Mouse (Mus musculus): ENCODE measurements at regions not wholly inside any gene's neighbourhood (a gene's known extent, or its start where the extent isn't known, plus 50 kb on each side); places are given as distances from the start of the nearest gene placed in this dataset.

- DNase-seq (ENCODE audit: low spot score in 2 of 2) = no peak
These were observed 309.5 kb upstream of the Slc30a5 start for GRCm38 (mm10) chr13:101142761-101143160.

- no peak for DNase-seq (ENCODE audit: low spot score in 2 of 2)
These were observed 309.0 kb upstream of the Slc30a5 start for GRCm38 (mm10) chr13:101142104-101142735.

DNA sequence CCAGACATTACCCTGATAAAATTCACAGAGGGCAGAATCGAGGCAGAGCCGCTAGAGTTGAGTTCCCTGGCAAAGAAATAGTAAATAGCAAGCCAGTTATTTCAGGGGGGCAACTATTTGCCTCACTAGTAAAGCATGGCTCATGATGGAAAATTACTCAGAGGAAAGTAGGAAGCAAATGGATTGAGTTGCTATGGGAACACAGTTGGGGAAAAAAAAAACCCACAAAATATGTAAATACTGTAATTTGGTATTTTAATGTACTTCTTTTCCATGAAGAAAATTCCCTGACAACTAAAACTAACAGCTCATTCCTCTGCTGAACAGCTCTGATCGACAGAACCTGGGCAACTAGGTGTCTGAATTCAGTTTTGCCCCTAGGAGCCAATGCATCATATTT lies 296.2 kb upstream of the Slc30a5 start:
- DNase-seq (ENCODE audit: low spot score in 2 of 2) = peak in 1 of 2 experiments; percentile 18

DNA sequence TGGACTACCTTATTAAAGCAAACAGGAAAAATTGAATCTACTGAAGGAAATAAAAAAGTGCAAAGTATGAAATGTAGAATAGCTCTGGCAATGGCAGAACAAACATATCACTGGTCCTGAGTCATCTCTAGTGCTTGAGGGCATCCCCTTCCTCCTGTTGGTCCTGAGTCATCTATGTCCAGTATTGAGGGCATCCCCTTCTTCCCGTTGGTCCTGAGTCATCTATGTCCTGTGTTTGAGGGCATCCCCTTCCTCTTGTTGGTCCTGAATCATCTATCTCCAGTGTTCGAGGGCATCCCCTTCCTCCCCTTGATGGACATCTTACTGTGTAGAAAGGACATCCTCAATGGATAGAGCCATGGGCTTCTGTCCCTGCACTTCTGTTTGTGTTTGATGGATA lies 294.6 kb upstream of the Slc30a5 start:
- no peak for DNase-seq (ENCODE audit: low spot score in 2 of 2)

GRCm38 (mm10) chr13:101127262-101127661 lies 294.0 kb upstream of the Slc30a5 start:
- no peak for DNase-seq (ENCODE audit: low spot score in 2 of 2)

DNA sequence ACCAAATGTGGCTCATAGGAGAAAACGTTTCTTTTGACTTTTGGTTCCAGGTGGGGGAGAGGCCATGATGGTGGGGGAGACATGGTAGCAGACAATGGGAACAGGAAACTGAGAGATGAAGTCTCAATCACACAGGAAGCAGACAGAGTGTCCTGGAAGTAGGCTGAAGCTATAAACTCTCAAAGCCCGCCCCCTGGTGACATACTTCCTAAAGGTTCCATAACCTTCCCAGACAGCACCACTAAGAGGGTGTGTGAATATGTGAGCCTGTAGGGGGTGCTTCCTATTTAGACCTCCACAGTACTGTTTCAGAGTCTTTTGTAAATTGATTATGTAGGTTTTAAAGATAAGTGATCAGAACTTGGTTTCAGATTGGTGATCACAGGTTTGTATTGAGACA lies 284.1 kb upstream of the Slc30a5 start:
- DNase-seq (ENCODE audit: low spot score in 2 of 2) = no peak

DNA sequence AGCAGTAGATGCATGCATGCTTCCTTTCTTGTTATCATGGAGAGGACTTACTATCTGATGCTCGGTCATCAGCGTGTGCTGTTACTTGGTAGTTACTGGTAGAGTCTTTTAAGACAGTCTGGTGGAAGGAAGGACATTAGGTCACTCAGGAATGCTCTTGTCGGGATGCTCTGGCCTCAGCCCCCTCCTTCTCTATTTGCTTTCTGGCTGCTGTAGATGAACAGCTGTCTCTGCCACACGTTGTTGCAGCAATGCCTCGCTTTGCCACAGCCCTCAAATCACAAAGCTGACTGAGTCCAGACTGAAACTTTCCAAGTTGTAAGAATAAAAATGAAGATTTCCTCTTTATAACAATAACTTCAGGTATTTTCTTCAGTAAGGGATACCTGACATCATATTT lies 282.1 kb upstream of the Slc30a5 start:
- no peak for DNase-seq (ENCODE audit: low spot score in 2 of 2)

DNA sequence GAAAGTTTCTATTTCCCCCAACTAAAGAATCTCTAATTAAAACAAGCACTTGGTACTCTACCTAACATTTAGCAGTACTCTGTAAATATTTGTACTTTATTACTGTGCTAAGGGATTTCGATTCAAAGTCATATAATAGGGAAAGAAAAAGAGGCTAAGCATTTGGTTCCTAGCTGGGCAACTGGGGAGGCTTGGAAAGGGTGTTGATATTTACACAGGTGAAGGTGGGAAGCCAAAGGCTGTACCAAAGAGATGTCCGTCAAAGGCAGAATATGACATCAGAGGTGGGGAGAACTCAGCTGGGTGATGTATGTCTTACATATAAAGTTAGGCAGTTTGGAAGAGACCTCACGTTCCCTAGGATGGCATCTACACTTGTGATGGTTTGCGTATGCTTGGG lies 278.9 kb upstream of the Slc30a5 start:
- no peak for DNase-seq (ENCODE audit: low spot score in 2 of 2)

DNA sequence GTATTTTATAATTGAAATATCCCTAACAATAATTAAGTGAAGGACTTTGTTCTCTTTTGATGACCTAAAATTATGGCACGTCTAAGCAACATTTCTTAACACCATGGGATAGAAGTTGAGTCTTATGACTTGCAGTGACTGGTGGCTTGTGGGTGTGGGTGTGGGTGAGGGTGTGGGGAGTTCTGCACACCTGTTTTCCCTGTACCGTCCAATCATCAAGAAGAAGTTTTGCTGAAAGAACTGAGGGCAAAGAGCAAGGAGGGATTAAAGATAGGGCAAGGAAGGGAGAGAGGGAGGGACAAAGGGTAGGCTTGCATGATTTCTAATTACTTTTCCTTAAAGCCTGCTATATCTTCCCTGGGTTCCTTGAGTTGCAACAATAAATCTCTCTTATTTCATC lies 278.5 kb upstream of the Slc30a5 start:
- no peak for DNase-seq (ENCODE audit: low spot score in 2 of 2)

- no peak for DNase-seq (ENCODE audit: low spot score in 2 of 2)
These were observed 267.4 kb upstream of the Slc30a5 start for GRCm38 (mm10) chr13:101100621-101101020.

DNA sequence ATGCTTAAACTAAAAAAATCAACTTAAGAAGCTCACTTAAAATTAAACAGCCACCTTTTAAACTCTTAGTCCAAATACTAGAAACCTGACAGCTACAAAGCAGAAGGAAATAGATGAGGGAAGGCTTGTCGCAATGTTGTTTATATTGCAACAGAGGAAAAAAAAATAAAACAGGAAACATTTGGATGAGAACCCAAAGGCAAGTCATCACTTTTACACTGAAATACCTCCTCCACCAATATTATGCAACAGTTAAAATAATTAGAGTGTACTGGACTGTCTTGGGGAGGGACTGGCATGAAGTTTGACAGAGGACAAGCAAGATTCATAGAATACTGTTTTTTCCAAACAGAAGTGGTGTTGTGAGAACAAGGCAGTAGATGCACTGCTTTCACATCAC lies 263.6 kb upstream of the Slc30a5 start:
- DNase-seq (ENCODE audit: low spot score in 2 of 2) = no peak

GRCm38 (mm10) chr13:101096221-101096620 lies 263.0 kb upstream of the Slc30a5 start:
- DNase-seq (ENCODE audit: low spot score in 2 of 2) = no peak

DNA sequence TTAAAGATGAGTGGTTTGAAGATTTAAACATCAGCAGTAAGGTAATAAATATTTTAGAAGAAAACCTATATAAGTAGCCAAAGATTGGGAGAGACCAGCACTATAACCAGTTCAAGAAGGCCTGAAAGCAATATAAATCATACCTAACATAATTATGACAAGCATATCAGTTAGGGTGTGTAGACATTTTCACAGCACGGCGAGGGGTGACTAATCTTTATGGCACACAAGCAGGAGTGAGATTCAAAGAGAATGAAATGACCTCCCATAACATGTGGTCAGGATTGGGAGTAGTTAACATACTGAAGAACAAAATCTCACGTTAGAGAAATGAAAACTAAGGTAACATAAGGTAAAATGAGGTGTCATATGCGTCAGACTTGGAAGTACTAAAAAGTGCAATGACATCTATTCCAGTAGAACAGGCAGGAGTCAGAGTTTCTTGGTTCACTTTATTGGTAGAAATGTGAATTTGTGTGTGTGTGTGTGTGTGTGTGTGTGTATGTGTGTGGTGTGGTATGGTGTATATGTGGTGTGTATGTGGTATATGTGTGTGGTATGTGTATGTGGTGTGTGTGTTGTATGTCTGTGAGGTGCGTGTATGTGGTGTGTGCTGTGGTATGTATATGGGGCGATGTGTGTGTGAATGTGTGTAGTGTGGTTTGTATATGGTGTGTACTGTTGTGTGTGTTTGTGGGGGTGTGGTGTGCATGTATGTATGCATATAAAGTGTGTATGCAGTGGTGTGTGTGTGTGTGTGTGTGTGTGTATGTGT lies 262.0 kb upstream of the Slc30a5 start:
- DNase-seq (ENCODE audit: low spot score in 2 of 2) = no peak

GRCm38 (mm10) chr13:101092743-101093131 lies 259.5 kb upstream of the Slc30a5 start:
- no peak for DNase-seq (ENCODE audit: low spot score in 2 of 2)

GRCm38 (mm10) chr13:101092033-101092742 lies 259.0 kb upstream of the Slc30a5 start:
- peak; percentile 14 to 40 for DNase-seq (ENCODE audit: low spot score in 2 of 2)

DNA sequence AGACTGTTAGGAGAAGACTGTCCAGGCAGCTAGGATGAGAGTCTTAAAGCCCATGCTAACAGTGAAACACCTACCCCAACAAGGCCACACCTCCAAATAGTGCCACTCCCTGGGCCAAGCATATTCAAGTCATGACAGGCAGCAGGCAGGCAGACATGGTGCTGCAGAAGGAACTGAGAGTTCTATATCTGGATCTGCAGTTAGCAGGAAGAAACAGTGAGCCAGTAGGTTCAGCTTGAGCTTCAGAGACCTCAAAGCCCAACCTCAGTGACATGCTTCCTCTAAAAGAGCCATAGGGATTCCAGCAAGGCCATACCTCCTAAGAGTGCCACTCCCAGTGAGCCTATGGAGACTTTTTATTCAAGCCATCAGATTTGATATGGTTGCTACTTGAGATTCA lies 252.0 kb upstream of the Slc30a5 start:
- no peak for DNase-seq (ENCODE audit: low spot score in 2 of 2)

GRCm38 (mm10) chr13:101084193-101084592 lies 251.0 kb upstream of the Slc30a5 start:
- no peak for DNase-seq (ENCODE audit: low spot score in 2 of 2)

- DNase-seq (ENCODE audit: low spot score in 2 of 2) = no peak
These were observed 250.2 kb upstream of the Slc30a5 start for GRCm38 (mm10) chr13:101083416-101083815.

DNA sequence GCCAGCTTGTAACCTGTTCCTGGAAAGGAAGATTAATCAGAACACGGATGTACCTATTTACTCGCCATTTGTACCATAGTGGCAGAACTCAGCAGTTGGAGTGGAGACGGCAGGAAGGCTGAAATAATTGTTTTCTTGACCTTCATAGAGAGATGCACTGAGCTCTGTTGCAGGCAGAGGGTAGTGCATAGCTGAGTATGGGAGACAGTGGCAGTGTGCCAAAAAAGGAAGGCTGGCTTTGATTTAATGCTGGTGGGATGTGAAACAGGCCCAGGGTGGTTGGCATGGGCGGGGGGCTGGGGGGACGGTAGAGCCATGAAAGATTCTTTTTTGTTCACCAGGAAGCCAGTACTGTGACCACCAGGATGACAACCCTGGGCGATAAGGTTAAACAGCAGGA lies 235.3 kb upstream of the Slc30a5 start:
- no peak for DNase-seq (ENCODE audit: low spot score in 2 of 2)

- DNase-seq (ENCODE audit: low spot score in 2 of 2) = no peak
These were observed 229.4 kb upstream of the Slc30a5 start for GRCm38 (mm10) chr13:101062582-101062981.

DNA sequence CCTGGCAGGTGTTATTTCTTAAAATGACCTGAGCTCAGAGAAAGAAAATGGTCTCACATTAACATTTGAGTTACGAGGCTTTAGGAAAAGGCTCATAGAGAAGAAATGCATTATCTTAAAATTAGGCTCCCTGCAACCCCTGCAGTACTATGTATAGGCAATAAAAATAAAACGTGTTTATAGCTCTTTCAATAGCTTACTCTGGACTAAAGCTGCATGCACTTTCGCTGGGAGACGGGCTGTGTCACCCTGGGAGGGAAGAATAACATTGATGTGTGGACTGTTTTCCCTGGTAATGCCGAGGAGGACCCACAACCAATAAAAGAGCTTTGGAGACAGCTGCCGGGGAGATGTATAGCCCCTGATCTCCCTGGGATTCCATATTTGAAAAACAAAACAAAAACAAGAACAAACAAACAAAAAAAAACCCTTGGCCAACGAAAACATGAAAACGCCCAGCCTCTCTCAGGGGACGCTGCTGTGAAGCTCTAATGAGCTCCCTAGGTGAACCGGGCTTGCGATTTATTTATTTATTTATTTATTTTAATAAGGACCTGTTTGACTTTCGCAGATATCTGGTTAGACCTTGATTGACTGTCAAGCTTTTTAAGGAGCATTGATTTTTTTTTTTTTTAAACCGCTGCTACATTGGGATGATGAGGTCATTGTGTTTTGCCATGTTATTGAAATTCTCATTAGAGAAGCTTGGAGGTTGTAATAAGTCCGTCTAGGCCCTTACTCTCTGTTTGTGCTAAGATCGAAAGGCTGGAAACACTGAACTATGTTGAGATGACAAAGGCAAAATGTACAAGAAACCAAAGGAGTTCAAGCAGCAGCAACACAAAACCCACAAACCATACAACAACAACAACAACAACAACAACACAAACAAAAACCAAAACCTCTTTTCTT lies 228.3 kb upstream of the Slc30a5 start:
- DNase-seq (ENCODE audit: low spot score in 2 of 2) = no peak

All from left cerebral cortex, adult 18-20 months (tissue).